Mouse (Mus musculus): ENCODE measurements at regions not wholly inside any gene's neighbourhood (a gene's known extent, or its start where the extent isn't known, plus 50 kb on each side); places are given as distances from the start of the nearest gene placed in this dataset.

GRCm38 (mm10) chr11:17764146-17764545, 189.5 kb downstream of the Etaa1 start:
- no peaks in the 10 kb centered on the region for H3K36me3 ChIP-seq (replicated peaks)
- DNase-seq (ENCODE audit: low spot score) (no peak), ATAC-seq (ENCODE audit: extremely low read depth, insufficient number of reproducible peaks, low FRiP score, poor library complexity, severe bottlenecking) (no peak)
- TF ChIP-seq GATA1 (IDR thresholded peaks at IDR 0.05; ENCODE audit: borderline replicate concordance, low read length) (no peak), TAL1 (conservative IDR thresholded peaks at IDR 0.05; ENCODE audit: low read depth, low read length) (no peak), CTCF (IDR thresholded peaks at IDR 0.05; ENCODE audit: low read depth, low read length) (no peak), POLR2AphosphoS5 (IDR thresholded peaks at IDR 0.05; ENCODE audit: insufficient replicate concordance, low read depth, low read length) (no peak), GATA2 (IDR thresholded peaks at IDR 0.05; ENCODE audit: borderline replicate concordance, low read depth, low read length) (no peak)
- no peak overlapping the region for H3K4me3 ChIP-seq (ENCODE audit: low read depth, low read length)
- no peaks in the 10 kb centered on the region; the same call in 1 of the 2 replicates for H3K4me1 ChIP-seq (ENCODE audit: insufficient read depth, low read depth, low read length)
- no peaks in the 10 kb centered on the region for H3K27me3 ChIP-seq (ENCODE audit: insufficient read depth, low read length)
- no peaks in the 10 kb centered on the region for H3K9me3 ChIP-seq (replicated peaks)

GRCm38 (mm10) chr11:17768345-17768759, 185.3 kb downstream of the Etaa1 start:
- no peaks in the 10 kb centered on the region for H3K27me3 ChIP-seq (ENCODE audit: insufficient read depth, low read length)
- no peak overlapping the region for H3K4me3 ChIP-seq (ENCODE audit: low read depth, low read length)
- H3K4me1 ChIP-seq (ENCODE audit: insufficient read depth, low read depth, low read length): no peaks in the 10 kb centered on the region; the same call in 1 of the 2 replicates
- no peaks in the 10 kb centered on the region for H3K36me3 ChIP-seq (replicated peaks)
- ATAC-seq (ENCODE audit: extremely low read depth, insufficient number of reproducible peaks, low FRiP score, poor library complexity, severe bottlenecking) (no peak), DNase-seq (ENCODE audit: low spot score) (no peak)
- TF ChIP-seq TAL1 (conservative IDR thresholded peaks at IDR 0.05; ENCODE audit: low read depth, low read length): no peak
- TF ChIP-seq CTCF (IDR thresholded peaks at IDR 0.05; ENCODE audit: low read depth, low read length): no peak
- no peak for TF ChIP-seq POLR2AphosphoS5 (IDR thresholded peaks at IDR 0.05; ENCODE audit: insufficient replicate concordance, low read depth, low read length)
- no peak for TF ChIP-seq GATA1 (IDR thresholded peaks at IDR 0.05; ENCODE audit: borderline replicate concordance, low read length)
- H3K9me3 ChIP-seq (replicated peaks): no peaks in the 10 kb centered on the region

GRCm38 (mm10) chr11:17768837-17769466, 184.7 kb downstream of the Etaa1 start:
- no peak for TF ChIP-seq CTCF (IDR thresholded peaks at IDR 0.05; ENCODE audit: low read depth, low read length)
- Histone ChIP-seq H3K4me3 (ENCODE audit: low read depth, low read length) (no peak overlapping the region), H3K4me1 (ENCODE audit: insufficient read depth, low read depth, low read length) (no peaks in the 10 kb centered on the region; the same call in 1 of the 2 replicates)

GRCm38 (mm10) chr11:17797632-17798031, 156.0 kb downstream of the Etaa1 start:
- ATAC-seq (ENCODE audit: extremely low read depth, insufficient number of reproducible peaks, low FRiP score, poor library complexity, severe bottlenecking): no peak
- no peaks in the 10 kb centered on the region for H3K27me3 ChIP-seq (ENCODE audit: insufficient read depth, low read length)
- no peaks in the 10 kb centered on the region for H3K4me1 ChIP-seq (ENCODE audit: insufficient read depth, low read depth, low read length)
- H3K9me3 ChIP-seq (replicated peaks): no peaks in the 10 kb centered on the region
- TF ChIP-seq CTCF (IDR thresholded peaks at IDR 0.05; ENCODE audit: low read depth, low read length) (no peak), TAL1 (conservative IDR thresholded peaks at IDR 0.05; ENCODE audit: low read depth, low read length) (no peak), GATA2 (IDR thresholded peaks at IDR 0.05; ENCODE audit: borderline replicate concordance, low read depth, low read length) (no peak), POLR2AphosphoS5 (IDR thresholded peaks at IDR 0.05; ENCODE audit: insufficient replicate concordance, low read depth, low read length) (no peak), GATA1 (IDR thresholded peaks at IDR 0.05; ENCODE audit: borderline replicate concordance, low read length) (no peak)
- H3K4me3 ChIP-seq (ENCODE audit: low read depth, low read length): no peak overlapping the region
- no peak for DNase-seq (ENCODE audit: low spot score)
- H3K36me3 ChIP-seq (replicated peaks): no peaks in the 10 kb centered on the region

More at GRCm38 (mm10) chr11:17768837-17769466, 184.7 kb downstream of the Etaa1 start:
- Histone ChIP-seq H3K27me3 (ENCODE audit: insufficient read depth, low read length) (no peaks in the 10 kb centered on the region), H3K9me3 (replicated peaks) (no peaks in the 10 kb centered on the region), H3K36me3 (replicated peaks) (no peaks in the 10 kb centered on the region)
- no peak for DNase-seq (ENCODE audit: low spot score)
- no peak for ATAC-seq (ENCODE audit: extremely low read depth, insufficient number of reproducible peaks, low FRiP score, poor library complexity, severe bottlenecking)

GRCm38 (mm10) chr11:17807851-17808250, 145.8 kb downstream of the Etaa1 start:
- no peak overlapping the region for H3K4me3 ChIP-seq (ENCODE audit: low read depth, low read length)
- ATAC-seq (ENCODE audit: extremely low read depth, insufficient number of reproducible peaks, low FRiP score, poor library complexity, severe bottlenecking): no peak
- DNase-seq (ENCODE audit: low spot score): no peak
- no peaks in the 10 kb centered on the region for H3K27me3 ChIP-seq (ENCODE audit: insufficient read depth, low read length)
- TF ChIP-seq TAL1 (conservative IDR thresholded peaks at IDR 0.05; ENCODE audit: low read depth, low read length): no peak
- TF ChIP-seq CTCF (IDR thresholded peaks at IDR 0.05; ENCODE audit: low read depth, low read length): no peak
- TF ChIP-seq GATA2 (IDR thresholded peaks at IDR 0.05; ENCODE audit: borderline replicate concordance, low read depth, low read length): no peak
- TF ChIP-seq POLR2AphosphoS5 (IDR thresholded peaks at IDR 0.05; ENCODE audit: insufficient replicate concordance, low read depth, low read length): no peak
- TF ChIP-seq GATA1 (IDR thresholded peaks at IDR 0.05; ENCODE audit: borderline replicate concordance, low read length): no peak
- no peaks in the 10 kb centered on the region for H3K4me1 ChIP-seq (ENCODE audit: insufficient read depth, low read depth, low read length)
- no peaks in the 10 kb centered on the region for H3K9me3 ChIP-seq (replicated peaks)
- no peaks in the 10 kb centered on the region for H3K36me3 ChIP-seq (replicated peaks)

- no peaks in the 10 kb centered on the region for H3K9me3 ChIP-seq (replicated peaks)
- no peaks in the 10 kb centered on the region for H3K36me3 ChIP-seq (replicated peaks)
- no peak for TF ChIP-seq CTCF (IDR thresholded peaks at IDR 0.05; ENCODE audit: low read depth, low read length)
- no peak for TF ChIP-seq GATA2 (IDR thresholded peaks at IDR 0.05; ENCODE audit: borderline replicate concordance, low read depth, low read length)
- no peak for TF ChIP-seq POLR2AphosphoS5 (IDR thresholded peaks at IDR 0.05; ENCODE audit: insufficient replicate concordance, low read depth, low read length)
- TF ChIP-seq TAL1 (conservative IDR thresholded peaks at IDR 0.05; ENCODE audit: low read depth, low read length): no peak
- TF ChIP-seq GATA1 (IDR thresholded peaks at IDR 0.05; ENCODE audit: borderline replicate concordance, low read length): no peak
- H3K27me3 ChIP-seq (ENCODE audit: insufficient read depth, low read length): no peaks in the 10 kb centered on the region
- H3K4me3 ChIP-seq (ENCODE audit: low read depth, low read length): no peak overlapping the region
- no peak for DNase-seq (ENCODE audit: low spot score)
- no peaks in the 10 kb centered on the region for H3K4me1 ChIP-seq (ENCODE audit: insufficient read depth, low read depth, low read length)
- no peak for ATAC-seq (ENCODE audit: extremely low read depth, insufficient number of reproducible peaks, low FRiP score, poor library complexity, severe bottlenecking)
Measured at GRCm38 (mm10) chr11:17811829-17812559, 141.7 kb downstream of the Etaa1 start.

Measured in G1E (cell line).